Mouse (Mus musculus) midbrain, embryonic 16.5 days (tissue): ENCODE results near the gene Gm21973. TPM values are rescaled to one million over a fixed set of nuclear protein-coding genes. Genes with fewer than 3 reads are reported as not detected.

Experiments used
- ATAC-seq: fragments of 200-750 bp; cut with Nextera tagmentation; 2 replicates; pipeline ENCODE4 v1.8.0; 2017; ENCODE audit warnings: moderate TSS enrichment
- H3K27ac ChIP-seq: fragments of 300-500 bp; sonication (generic); 2 replicates; pipeline ENCODE4 v1.5.1; 2014; ENCODE audit warnings: mild to moderate bottlenecking, low read length, mixed read lengths
- H3K27me3 ChIP-seq: fragments of 300-500 bp; sonication (generic); 2 replicates; pipeline ENCODE4 v1.6.1; 2014; ENCODE audit warnings: low read depth, low read length, mixed read lengths; ENCODE audit not compliant: control insufficient read depth, insufficient read depth
- H3K36me3 ChIP-seq: fragments of 300-500 bp; sonication (generic); 2 replicates; pipeline ENCODE4 v1.6.1; 2014; ENCODE audit warnings: mild to moderate bottlenecking, low read length, moderate library complexity, mixed read lengths; ENCODE audit not compliant: control insufficient read depth, insufficient read depth
- H3K4me1 ChIP-seq: fragments of 300-500 bp; sonication (generic); 2 replicates; pipeline ENCODE4 v1.6.1; 2014; ENCODE audit warnings: mild to moderate bottlenecking, low read length, mixed read lengths; ENCODE audit not compliant: control insufficient read depth, insufficient read depth
- H3K4me2 ChIP-seq: fragments of 300-500 bp; sonication (generic); 2 replicates; pipeline ENCODE4 v1.6.1; 2014; ENCODE audit warnings: mild to moderate bottlenecking, low read length, mixed read lengths
- H3K4me3 ChIP-seq: fragments of 300-500 bp; sonication (generic); 2 replicates; pipeline ENCODE4 v1.5.1; 2014; ENCODE audit warnings: low read depth, mild to moderate bottlenecking, low read length, moderate library complexity, mixed read lengths
- H3K9ac ChIP-seq: fragments of 300-500 bp; sonication (generic); 2 replicates; pipeline ENCODE4 v1.6.1; 2014; ENCODE audit warnings: low read depth, low read length, mixed read lengths
- H3K9me3 ChIP-seq: fragments of 300-500 bp; sonication (generic); replicated peaks from 2 replicates; pipeline ENCODE4 v1.6.1; 2014; ENCODE audit warnings: mild to moderate bottlenecking, low read length, mixed read lengths; ENCODE audit not compliant: control insufficient read depth, poor library complexity, severe bottlenecking
- WGBS: fragments of 180-500 bp; shearing (Covaris S2); extraction: QIAGEN DNeasy Blood & Tissue Kit; methylation state at CpG from one replicate; pipeline ENCODE4 v1.1.7; 2014; 5-methylcytosine and 5-hydroxymethylcytosine counted together
- polyA plus RNA-seq: library from polyadenylated mRNA; unstranded; fragments of >200 nt; fragmentation: Nextera tagmentation; extraction: Ambion mirVana; gene quantifications from 2 replicates; pipeline ENCODE4 v1.2.1, GENCODE M21; 2015

The Gm21973 gene
- polyA plus RNA-seq, 1 experiment from 2014 or later = not detected

GRCm38 (mm10) chr15:10313522-10314455, 11.4 kb upstream of the Gm21973 start:
- Histone ChIP-seq H3K36me3 (no peaks in the 10 kb centered on the region), H3K27me3 (no peaks in the 10 kb centered on the region), H3K4me1 (no peaks in the 10 kb centered on the region), H3K4me2 (no peak overlapping the region), H3K9me3 (no peaks in the 10 kb centered on the region), H3K27ac (no peak overlapping the region), H3K9ac (no peak overlapping the region), H3K4me3 (no peak overlapping the region)
- 50% methylated on average over 6 of the region's 7 CpGs for whole genome bisulfite sequencing
- peak; percentile 82 for ATAC-seq

GRCm38 (mm10) chr15:10330626-10331025, 5.4 kb downstream of the Gm21973 start:
- Histone ChIP-seq H3K4me2 (no peak overlapping the region), H3K4me1 (no peaks in the 10 kb centered on the region), H3K27me3 (no peaks in the 10 kb centered on the region), H3K27ac (no peak overlapping the region), H3K9ac (no peak overlapping the region), H3K4me3 (no peak overlapping the region), H3K9me3 (no peaks in the 10 kb centered on the region), H3K36me3 (no peaks in the 10 kb centered on the region)
- no peak for ATAC-seq
- WGBS = 71% methylated on average over 3 of the region's 3 CpGs

- H3K9ac ChIP-seq = no peak overlapping the region
- H3K9me3 ChIP-seq = no peaks in the 10 kb centered on the region
- H3K36me3 ChIP-seq = no peaks in the 10 kb centered on the region
- H3K4me2 ChIP-seq = no peak overlapping the region
- H3K27ac ChIP-seq = no peak overlapping the region
- no peaks in the 10 kb centered on the region for H3K27me3 ChIP-seq
- no peak for ATAC-seq
- H3K4me1 ChIP-seq = no peaks in the 10 kb centered on the region
- 95% methylated on average over 1 of the region's 1 CpGs for WGBS
- no peak overlapping the region for H3K4me3 ChIP-seq
Measured at GRCm38 (mm10) chr15:10332566-10332965, 7.4 kb downstream of the Gm21973 start.

- no peak overlapping the region for H3K4me2 ChIP-seq
- no peak overlapping the region for H3K9ac ChIP-seq
- H3K36me3 ChIP-seq = no peaks in the 10 kb centered on the region
- H3K27ac ChIP-seq = no peak overlapping the region
- no peaks in the 10 kb centered on the region for H3K27me3 ChIP-seq
- H3K4me1 ChIP-seq = no peaks in the 10 kb centered on the region
- no peaks in the 10 kb centered on the region for H3K9me3 ChIP-seq
- no peak for ATAC-seq
- H3K4me3 ChIP-seq = no peak overlapping the region
- WGBS = 81% methylated on average over 3 of the region's 3 CpGs
Measured at GRCm38 (mm10) chr15:10338606-10339005, 13.4 kb downstream of the Gm21973 start.

GRCm38 (mm10) chr15:10347044-10347443, 21.9 kb downstream of the Gm21973 start:
- no peaks in the 10 kb centered on the region for H3K36me3 ChIP-seq
- no peak overlapping the region for H3K4me2 ChIP-seq
- H3K9me3 ChIP-seq = no peaks in the 10 kb centered on the region
- no peaks in the 10 kb centered on the region for H3K27me3 ChIP-seq
- no peak overlapping the region for H3K4me3 ChIP-seq
- ATAC-seq = no peak
- H3K27ac ChIP-seq = no peak overlapping the region
- no peaks in the 10 kb centered on the region for H3K4me1 ChIP-seq
- no peak overlapping the region for H3K9ac ChIP-seq
- 94% methylated on average over 6 of the region's 6 CpGs for WGBS

GRCm38 (mm10) chr15:10358039-10358948, 33.1 kb downstream of the Gm21973 start, which contains the start of gene Agxt2:
TSS of gene Agxt2 (plus strand) at chr15:10358532.
- 81% methylated on average over 9 of the region's 9 CpGs for WGBS
- no peaks in the 10 kb centered on the region for H3K4me1 ChIP-seq
- no peak within 1 kb of the TSS for H3K4me3 ChIP-seq
- H3K27ac ChIP-seq = no peak within 1 kb of the TSS
- no peaks in the 10 kb centered on the region for H3K36me3 ChIP-seq
- H3K9me3 ChIP-seq = no peaks in the 10 kb centered on the region
- no peak within 1 kb of the TSS for H3K9ac ChIP-seq
- no peak within 1 kb of the TSS for H3K4me2 ChIP-seq
- no peak for ATAC-seq
- H3K27me3 ChIP-seq = no peaks in the 10 kb centered on the region

- Histone ChIP-seq H3K4me2 (no peak overlapping the region), H3K27me3 (no peaks in the 10 kb centered on the region), H3K27ac (no peak overlapping the region), H3K9me3 (no peaks in the 10 kb centered on the region), H3K4me3 (no peak overlapping the region), H3K36me3 (no peaks in the 10 kb centered on the region), H3K9ac (no peak overlapping the region), H3K4me1 (no peaks in the 10 kb centered on the region)
- no peak for ATAC-seq
- 85% methylated on average over 2 of the region's 2 CpGs for WGBS
Measured at GRCm38 (mm10) chr15:10366331-10366730, 41.2 kb downstream of the Gm21973 start.

GRCm38 (mm10) chr15:10375404-10375803, 50.2 kb downstream of the Gm21973 start:
- no peaks in the 10 kb centered on the region for H3K27me3 ChIP-seq
- no peak for ATAC-seq
- 91% methylated on average over 3 of the region's 3 CpGs for WGBS
- H3K9ac ChIP-seq = no peak overlapping the region
- no peaks in the 10 kb centered on the region for H3K4me1 ChIP-seq
- H3K4me2 ChIP-seq = no peak overlapping the region
- H3K36me3 ChIP-seq = no peaks in the 10 kb centered on the region
- no peak overlapping the region for H3K4me3 ChIP-seq
- no peak overlapping the region for H3K27ac ChIP-seq
- no peaks in the 10 kb centered on the region for H3K9me3 ChIP-seq
